Mouse (Mus musculus): ENCODE data around the gene Sult5a1. TPM values are rescaled to one million over a fixed set of nuclear protein-coding genes. Genes with fewer than 3 reads are reported as not detected.
"Not testable (repeated sequence)": the region's sequence is repeated elsewhere in the genome, so short reads cannot be mapped to it uniquely, and the experiment has no call there.

Gene Sult5a1
- total RNA-seq, 2 experiments from 2014 or later, result 9.0 to 10.3 TPM

GRCm38 (mm10) chr8:123135406-123135805 lies 22.7 kb downstream of the Sult5a1 start:
- peak; percentile 51 for DNase-seq

GRCm38 (mm10) chr8:123134149-123134713 lies 23.9 kb downstream of the Sult5a1 start:
- DNase-seq, result no peak

- DNase-seq, result no peak
Measured at GRCm38 (mm10) chr8:123132953-123133352, 25.2 kb downstream of the Sult5a1 start.

GRCm38 (mm10) chr8:123131041-123131440 lies 27.1 kb downstream of the Sult5a1 start:
- DNase-seq, result no peak

GRCm38 (mm10) chr8:123126193-123126816 lies 31.8 kb downstream of the Sult5a1 start:
- DNase-seq, result peak; percentile 75

- DNase-seq, result no peak
Measured at GRCm38 (mm10) chr8:123122670-123123069, 35.4 kb downstream of the Sult5a1 start.

- DNase-seq, result no peak
Measured at GRCm38 (mm10) chr8:123122059-123122458, 36.1 kb downstream of the Sult5a1 start.

- no peak for DNase-seq
Measured at GRCm38 (mm10) chr8:123117744-123118143, 40.4 kb downstream of the Sult5a1 start.

GRCm38 (mm10) chr8:123117127-123117731 lies 40.9 kb downstream of the Sult5a1 start, which contains the start of gene Cpne7:
Gene Cpne7, plus strand, starts transcription at chr8:123117374.
- DNase-seq, result no peak

- no peak for DNase-seq
Measured at GRCm38 (mm10) chr8:123114644-123115043, 43.5 kb downstream of the Sult5a1 start.

- DNase-seq, result no peak
Measured at GRCm38 (mm10) chr8:123113908-123114469, 44.1 kb downstream of the Sult5a1 start.

- no peak for DNase-seq
Measured at GRCm38 (mm10) chr8:123112892-123113291, 45.2 kb downstream of the Sult5a1 start.

GRCm38 (mm10) chr8:123110649-123111048 lies 47.5 kb downstream of the Sult5a1 start:
- DNase-seq, result peak; percentile 63

GRCm38 (mm10) chr8:123108953-123109352 lies 49.2 kb downstream of the Sult5a1 start:
- no peak for DNase-seq

- DNase-seq, result no peak
Measured at GRCm38 (mm10) chr8:123108010-123108409, 50.1 kb downstream of the Sult5a1 start.

GRCm38 (mm10) chr8:123106531-123106930 lies 51.6 kb downstream of the Sult5a1 start:
- DNase-seq, result no peak

- DNase-seq, result no peak
Measured at GRCm38 (mm10) chr8:123105553-123106326, 52.4 kb downstream of the Sult5a1 start.

GRCm38 (mm10) chr8:123104046-123104767 lies 53.9 kb downstream of the Sult5a1 start:
- DNase-seq, result no peak

- DNase-seq, result no peak
Measured at GRCm38 (mm10) chr8:123103285-123103684, 54.8 kb downstream of the Sult5a1 start.

- DNase-seq, result not testable (repeated sequence)
Measured at GRCm38 (mm10) chr8:123102855-123103254, 55.3 kb downstream of the Sult5a1 start.
